Mouse (Mus musculus) fat pad, adult 2 months (tissue): ENCODE data around the gene Abhd4.
"Not testable (repeated sequence)": the region's sequence is repeated elsewhere in the genome, so short reads cannot be mapped to it uniquely, and the experiment has no call there.

Experiments used
- DNase-seq: peaks from one replicate; pipeline ENCODE4 v3.0.0-alpha.2; 2011; ENCODE audit warnings: low read depth, low spot score; ENCODE audit errors: extremely low read depth

Abhd4 gene

DNA sequence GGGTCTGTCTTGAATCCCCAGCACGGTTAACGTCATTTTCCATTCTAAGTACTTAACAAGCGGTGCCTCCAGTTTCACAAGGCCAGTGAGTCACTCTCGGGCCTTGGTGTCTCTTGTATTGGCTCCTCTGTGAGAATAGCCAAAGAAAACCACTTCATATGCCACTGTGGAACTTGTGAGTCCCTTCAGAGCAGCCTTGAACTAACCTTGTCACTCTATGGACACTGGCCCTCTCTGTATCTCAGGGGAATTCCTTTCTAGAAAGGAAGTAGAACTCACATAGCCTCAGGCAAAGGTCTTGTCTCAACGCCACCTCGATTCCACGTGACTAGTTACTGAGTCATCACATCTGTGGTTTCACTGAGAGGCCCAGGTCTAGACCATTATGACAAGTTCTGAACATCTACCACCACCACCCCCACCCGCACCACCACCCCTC lies 31.7 kb upstream of the Abhd4 start:
- DNase-seq: no peak

DNA sequence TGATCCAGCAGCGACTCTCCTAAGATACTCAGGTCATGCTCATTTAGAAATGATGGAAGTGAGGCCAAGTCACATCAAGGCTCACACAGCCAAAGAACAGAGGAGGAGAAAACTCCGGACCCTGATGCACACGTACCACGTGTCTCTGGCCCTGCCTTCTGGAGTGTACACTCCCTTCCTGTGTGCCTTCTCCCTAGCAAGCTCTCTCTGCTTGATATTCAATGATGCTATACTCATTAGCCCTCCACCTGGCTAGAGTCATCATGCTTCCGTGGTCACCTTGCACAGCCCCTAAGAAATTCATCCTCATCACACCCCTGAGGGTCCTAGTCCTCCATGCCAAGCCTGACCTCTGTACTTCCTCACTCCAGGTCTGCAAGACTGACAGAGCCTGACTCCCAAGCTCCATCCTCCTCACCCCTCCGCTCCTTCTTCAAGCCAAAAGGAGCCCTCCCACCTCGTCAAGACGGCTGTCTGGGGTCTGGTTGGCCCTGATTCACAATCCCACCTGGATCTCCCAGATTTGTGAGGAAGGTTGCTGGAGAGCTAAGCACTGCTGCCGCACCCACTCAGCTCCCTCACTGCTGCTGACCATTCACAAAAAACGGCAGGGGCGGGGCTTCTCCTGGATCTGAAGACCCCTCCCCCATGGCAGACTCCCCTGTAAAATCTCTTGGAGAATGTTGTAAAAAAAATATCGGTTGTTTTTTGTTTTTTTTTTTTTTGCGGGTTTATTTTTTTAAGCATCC lies 30.5 kb upstream of the Abhd4 start:
- no peak for DNase-seq

DNA sequence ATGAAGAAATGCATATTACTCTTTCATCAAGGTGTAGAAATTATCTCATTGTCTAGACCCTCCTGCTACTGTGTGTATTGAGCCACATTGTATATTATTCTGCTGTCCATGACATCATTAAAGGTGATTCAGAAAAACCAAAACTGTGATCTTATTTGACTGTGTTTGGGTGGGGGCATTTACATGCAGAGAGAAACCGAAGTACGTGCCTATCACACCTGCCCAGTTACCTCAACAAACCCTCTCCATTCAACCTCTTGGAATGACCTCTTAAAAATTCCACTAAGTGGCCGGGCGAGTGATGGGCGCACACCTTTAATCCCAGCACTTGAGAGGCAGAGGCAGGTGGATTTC lies 29.9 kb upstream of the Abhd4 start:
- DNase-seq: no peak

DNA sequence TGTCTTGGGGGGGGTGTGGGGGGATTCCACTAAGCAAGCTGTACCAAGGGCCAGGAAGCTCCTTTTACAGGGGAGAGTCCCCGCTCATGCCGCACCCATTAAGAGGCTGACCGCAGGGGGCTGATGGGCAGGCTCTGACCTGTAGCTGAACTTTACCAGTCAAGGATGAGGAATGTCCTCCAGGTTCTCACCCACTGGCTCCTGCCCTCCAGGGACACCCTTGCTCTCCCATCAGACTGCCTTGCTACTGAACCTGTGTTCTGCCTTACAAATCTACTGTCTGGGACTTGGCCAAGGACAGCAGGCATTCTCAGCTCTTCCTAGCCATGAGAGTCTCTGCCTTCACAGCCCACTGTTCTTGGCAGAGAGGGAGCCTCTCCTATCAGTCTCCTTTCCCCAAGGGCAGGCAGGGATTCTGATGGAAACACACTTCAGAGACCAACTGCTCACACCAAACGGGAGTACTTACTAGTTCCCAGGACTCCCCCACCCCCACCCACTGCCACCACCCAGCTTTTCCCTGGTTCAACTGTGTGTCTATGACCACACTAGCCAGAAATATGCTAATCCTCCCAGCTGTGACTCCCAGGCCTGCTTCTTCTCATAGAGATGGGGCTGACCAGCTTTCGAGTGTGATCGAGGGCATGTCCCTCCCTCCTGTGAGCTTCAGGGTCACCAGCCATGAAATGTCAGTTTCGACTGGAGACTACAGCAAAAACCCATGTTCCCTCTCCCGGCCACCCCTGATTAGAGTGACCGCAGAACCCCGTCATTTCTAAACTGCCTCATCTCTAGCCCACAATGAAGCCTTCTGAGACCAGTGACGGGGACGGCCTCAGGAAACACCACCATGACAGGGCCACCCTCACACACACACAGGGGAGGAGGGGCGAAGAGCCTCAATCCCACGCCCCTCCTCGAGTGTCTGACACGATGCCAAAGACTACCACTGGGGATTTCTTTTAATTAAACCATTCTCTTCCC lies 29.2 kb upstream of the Abhd4 start:
- no peak for DNase-seq

DNA sequence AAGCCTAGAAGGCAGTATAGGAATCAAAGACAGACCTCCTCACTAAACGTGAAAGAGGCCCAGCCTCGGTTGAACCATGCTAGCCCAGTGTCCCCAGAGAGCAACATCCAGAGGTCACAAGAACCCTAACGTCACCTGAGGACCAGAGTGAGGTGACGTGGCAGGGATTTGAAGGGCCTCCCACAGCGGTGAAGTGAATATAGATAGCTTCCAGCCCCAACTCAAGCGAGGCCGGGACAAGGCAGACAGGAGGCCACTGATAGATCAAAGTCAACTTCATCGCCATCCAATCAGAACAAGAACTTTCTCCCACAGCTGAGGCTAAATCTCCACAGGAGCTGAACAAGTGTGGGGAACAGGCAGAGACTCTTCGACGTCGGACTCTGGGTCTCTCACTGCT lies 28.3 kb upstream of the Abhd4 start:
- DNase-seq: no peak

DNA sequence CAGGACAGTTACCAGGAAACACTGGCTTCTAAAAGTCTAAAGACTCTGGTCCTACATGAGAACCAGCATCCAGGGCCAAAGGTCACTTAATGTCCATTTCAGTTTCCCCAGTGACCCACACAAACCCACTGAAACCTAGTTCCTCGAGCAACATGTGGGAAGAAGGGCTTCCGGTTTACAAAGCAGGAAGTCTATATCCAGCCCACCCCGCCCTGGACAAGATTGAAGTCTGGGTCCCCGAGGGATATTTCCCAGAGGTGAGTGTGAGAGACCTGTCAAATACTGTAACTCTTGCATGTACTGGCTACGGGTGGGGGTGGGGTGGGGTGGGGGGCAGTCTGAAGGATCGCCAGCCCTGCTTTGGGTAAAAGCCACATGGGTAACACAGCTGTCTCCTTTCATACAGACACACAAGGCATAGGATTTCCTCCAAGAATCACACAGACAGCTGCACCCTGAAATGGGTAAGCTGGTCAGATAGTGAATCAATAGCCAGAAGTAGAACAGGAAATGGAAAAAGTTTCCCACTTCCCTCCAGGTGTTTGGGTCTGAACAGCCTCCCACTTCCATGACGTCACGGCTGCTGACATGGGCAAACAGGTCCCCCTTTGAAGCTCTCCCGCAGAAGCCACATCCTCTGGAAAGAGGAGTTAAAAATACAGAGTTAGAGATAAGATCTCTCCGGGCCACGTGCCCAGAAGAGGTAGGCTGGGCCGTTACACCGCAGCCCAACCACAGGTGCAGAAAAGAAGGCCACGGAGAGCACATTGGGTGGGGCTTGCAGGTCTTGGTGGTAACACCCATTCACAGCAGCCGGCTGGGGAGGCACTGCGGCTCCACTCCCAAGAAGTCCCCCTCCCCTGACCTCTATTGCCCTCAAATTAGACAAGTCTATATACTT lies 26.8 kb upstream of the Abhd4 start:
- peak; percentile 34 for DNase-seq

DNA sequence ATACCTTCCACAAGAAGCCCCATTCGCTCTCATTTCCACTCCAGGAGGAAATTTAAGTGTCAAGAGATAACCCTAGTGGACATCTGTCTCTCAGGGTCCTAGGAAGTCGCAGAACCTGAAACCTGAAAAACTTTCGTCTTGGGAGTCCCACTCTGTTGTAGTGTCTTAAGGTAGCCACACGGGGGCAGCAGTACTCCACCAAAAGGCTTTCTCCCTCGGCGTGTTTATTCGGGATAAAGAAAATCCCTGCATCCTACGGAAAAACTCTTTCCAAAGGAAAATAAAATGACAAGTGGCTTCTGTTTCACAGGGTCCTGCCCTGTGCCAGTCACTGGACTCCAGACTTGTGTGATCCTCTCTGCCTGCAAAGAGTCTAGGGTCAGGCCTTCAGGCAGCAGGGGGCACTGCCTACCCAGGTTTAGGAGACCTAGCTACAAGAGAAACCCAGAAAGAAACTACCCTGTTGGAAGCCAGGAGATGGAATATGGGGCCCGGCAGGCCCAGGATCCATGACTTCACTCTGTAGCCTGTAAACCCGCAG lies 26.0 kb upstream of the Abhd4 start:
- DNase-seq: no peak

DNA sequence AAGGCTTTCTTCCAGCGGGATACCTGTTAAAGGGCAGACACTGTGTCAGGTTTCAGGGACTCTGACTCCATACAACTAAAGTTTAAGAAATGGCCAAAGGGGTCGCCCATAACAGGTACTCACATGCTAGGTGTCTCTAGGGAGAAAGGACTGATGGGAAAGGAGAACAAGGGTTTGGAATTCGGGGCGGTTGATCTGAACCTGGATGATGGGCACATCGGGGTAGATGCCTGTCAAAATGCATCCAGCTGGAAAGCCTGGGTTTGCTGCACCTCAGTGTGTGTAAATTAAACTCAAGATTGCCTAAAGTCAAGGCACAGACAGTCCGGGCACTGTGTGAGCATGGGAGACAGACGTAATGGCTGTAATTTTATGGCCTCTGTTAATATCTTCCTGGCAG lies 25.5 kb upstream of the Abhd4 start:
- no peak for DNase-seq

DNA sequence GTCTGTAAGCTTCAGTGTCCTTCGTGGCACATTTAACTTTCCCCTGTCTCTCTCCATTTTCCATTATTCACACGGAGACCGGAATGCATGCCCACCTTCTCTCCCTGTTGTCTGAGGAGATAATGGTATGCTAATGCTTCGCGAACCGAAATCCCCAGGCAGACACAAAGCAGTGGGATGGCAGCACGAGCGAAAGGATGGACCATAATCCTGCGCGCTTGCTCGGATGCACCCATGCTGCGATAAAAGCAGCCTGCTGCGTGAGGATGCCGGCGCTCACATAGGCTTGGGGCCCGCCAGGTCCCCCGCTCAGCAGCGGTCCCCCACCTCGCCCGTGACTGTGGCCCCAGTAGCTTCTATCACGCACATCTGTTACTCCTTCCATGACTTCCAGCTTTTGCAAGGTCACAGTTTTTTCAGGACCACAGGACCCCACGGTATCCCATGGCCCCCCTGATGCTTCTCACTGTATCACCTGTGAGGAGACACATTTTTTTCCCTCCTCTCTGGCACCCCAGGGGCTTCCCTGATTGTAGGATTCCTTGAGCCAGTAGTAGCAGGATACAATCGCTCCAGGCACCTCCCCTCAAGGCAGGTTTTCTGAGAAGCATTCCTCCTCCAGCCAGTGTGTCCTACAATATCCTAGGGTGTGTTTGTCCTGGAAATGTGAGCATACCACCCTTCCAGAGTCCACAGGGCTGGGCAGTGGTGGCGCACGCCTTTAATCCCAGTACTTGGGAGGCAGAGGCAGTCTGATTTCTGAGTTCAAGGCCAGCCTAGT lies 24.9 kb upstream of the Abhd4 start:
- DNase-seq: no peak

DNA sequence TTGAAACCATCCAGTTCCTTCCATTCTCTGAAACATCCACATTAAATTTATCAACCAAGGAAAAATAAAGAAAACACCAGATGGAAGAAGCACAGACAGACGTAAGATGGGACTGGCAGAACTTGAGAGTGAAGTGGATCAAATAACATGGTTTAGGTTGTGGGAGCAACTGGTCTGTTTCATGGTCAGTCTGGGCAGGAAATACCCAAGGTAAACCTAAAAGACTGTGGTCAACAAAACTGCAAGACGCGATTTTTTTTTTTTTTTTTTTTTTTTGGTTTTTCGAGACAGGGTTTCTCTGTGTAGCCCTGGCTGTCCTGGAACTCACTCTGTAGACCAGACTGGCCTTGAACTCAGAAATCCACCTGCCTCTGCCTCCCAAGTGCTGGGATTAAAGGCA lies 24.1 kb upstream of the Abhd4 start:
- DNase-seq: not testable (repeated sequence)

DNA sequence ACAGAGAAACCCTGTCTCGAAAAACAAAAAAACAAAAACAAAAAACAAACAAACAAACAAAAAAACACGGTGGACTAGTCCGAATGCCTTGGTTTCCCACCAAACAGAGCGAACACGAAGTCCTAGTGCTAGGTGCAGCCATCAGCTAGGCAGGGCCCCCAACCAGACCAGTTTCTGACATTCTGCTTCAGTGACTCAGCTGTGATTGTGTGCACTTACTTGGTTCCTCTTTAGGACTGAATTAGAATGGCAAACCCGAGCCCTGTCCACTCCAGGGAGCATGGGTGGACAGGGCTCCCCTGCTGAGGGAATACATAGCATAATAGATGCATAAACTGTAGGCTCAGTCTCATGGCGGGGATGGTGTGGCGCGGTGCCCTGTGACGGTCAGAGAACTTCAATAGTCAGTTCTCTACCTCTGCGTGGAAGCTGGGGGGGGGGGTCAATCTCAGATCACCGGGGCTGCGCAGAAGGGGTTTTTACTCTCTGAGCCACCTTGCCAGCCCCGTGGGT lies 23.3 kb upstream of the Abhd4 start:
- DNase-seq: no peak

DNA sequence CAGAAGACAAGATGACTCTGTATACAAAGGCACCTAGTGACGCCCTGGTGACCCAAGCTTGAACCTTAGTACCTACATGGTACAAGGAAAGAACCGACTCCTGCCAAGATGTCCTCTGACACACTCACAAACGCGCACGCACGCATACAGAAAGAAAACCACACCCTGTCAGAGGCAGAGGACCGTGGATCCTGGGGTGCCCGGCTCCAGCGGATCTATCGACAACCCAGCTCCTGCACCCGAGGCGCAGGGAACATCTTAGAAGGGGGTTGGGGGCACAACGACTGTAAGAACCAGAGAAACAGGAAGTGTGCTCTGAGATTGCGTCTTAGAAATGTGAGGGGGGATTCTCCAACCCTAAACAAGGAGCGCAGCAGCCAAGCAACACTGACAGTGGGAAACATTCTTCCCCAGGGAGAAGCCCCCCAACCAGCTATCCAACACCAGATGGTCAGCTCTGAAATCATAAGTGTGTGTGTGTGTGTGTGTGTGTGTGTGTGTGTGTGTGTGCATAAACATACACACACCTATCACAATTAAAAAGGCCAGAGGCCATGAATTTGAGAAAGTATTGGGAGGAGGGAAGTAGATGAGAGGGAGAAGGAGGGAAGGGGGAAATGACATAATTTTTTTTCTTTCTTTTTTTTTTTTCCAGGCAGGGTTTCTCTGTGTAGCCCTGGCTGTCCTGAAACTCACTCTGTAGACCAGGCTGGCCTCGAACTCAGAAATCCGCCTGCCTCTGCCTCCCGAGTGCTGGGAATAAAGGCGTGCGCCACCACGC lies 22.6 kb upstream of the Abhd4 start:
- DNase-seq: no peak

DNA sequence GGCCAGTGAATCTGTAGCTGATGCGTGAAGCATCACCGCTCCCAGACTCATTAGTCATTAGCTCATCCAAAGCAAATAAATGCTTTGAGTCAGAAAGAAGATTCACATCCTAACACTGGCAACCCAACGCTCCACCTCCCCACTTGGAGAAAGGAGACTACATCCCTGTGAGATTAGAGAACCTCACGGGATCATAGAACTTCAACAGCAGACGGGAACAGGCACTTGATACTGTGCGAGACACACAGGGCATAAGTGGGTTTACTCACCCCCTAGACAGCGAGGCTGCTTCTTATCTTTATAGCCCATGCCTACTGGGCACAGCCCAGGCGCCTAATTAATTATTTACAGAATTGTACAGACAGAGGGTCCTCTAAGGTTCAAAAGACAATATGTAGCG lies 21.8 kb upstream of the Abhd4 start:
- no peak for DNase-seq

DNA sequence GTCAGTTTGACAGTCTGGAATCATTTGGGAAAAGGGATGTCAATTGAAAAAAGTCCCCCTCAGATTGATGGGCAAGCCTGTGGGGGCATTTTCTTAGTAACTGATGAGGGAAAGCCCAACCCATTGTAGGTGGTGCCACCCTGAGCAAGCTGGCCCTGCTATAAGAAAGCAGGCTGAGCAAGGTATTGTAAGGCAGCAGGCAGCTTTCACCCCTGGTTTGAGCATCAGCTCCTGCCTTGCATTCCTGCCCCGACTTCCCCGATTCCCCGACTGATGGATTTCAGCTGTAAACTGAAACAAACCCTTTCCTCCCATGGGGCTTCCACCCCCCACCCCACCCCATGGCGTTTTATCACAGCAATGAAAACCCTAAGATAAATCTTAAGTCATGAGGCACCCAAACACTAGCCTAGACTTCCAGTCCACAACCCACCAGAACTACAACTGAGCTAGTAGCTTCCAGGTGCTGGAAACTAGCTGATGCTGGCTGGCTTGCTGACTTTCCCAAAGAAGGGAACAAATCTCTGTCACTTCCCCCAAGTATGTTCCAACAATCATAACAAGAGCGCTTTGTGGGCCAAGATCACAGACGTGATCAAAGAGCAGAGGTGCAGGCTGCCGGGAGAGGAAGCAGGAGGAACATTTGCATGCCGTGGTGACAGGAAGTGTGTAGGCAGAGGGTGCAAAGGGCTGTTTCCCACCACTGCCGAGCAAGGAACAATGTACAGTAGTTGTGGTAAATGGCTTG lies 21.0 kb upstream of the Abhd4 start:
- no peak for DNase-seq

DNA sequence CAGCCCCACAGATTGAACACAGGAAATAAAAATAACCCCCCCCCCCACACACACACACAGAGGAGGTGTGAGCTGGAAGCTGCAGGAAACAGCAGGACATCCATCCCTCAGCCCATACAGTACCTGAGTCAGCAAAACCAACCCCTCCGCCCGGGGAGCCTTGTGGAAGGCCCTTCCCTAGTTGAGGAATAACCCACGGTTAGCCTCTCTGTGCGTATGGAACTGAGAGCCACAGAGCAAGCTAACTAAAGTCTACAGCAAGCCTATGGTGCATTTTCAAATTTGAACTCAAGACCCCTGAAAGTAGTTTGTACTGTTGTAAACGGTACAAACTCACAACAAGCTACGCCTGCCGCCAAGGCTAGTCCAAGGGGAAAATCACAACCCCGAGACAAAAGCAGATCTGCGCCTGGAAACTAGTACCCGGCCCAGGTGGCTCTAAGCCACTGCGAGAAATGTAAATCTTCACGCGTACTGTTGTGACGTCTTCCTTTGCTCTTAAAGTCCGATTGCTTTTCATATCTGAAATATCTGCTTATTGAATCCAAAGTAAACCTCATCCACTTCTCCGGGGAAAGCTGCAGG lies 20.3 kb upstream of the Abhd4 start:
- DNase-seq: no peak

DNA sequence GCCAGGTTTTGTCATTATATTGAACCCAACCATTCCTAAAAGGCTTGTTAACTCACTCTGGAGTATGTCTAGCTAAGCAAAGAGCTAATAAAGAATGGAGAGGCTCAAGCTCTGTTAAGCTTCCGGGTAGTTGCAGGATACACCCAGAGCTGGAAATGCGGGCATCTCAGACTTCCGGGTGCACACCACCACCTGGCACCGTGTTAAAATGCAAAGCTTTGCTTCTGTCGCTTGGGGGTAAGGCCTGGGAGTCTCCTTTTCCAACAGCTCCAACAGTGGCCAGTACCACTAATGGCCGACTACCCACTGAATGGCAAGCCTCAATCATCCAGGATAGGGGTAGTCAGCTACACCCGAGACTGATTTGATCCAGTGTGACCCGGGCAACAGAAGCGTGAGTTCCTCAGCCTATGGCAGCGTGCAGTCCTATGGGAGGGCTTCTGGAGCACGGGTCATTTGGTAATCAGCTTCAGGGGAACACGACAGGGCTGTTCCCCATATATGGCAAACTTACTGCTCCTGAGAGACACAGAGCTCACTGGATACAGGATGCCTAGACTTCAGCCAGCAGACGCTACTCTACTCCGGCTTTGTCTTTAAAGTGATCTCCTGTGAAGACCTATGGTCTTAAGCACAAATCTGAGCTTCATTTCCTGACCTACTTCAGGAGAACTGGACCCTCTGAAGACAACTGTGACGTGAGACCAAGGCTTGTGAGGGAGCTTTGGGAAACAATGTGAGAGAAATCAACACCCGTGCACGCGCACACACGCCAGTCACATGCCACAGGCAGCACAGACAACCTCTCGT lies 19.6 kb upstream of the Abhd4 start:
- no peak for DNase-seq

DNA sequence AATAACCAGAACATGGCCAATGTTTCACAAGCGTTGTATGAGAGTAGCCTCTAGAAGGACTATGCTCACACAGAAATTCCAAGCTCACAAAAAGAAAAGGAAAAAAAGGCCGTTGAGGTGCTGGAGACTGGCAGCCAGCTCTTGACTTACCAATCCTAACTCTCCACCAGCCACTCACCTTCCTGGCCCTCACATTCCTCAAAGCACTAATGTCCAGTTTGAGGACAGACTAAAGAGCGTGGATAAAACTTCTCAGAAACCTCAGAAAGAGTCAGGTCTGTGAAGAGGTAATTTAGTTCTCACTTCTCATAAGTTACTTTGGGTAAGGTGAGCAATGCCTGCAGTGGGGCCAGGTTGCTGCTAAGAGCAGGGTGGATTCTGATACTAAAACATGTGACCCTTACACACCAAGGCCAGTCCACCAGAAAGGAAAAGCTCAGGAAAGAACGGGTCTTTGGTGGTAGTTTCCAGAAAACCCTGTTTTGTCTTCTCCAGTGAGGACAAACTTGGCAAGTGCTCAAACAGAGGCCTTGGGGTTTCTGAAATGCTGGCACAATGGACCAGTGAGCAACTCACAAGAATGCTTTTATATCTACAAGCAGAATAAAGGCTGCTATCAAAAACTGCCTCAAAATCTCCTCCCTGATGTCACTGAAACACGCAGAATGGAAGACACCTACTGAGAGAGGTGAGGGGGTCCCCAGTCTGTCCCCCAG lies 18.0 kb upstream of the Abhd4 start:
- DNase-seq: no peak
